Comparison of ENCODE assay signal across 8 mouse cellular contexts in the genomic region with DNA sequence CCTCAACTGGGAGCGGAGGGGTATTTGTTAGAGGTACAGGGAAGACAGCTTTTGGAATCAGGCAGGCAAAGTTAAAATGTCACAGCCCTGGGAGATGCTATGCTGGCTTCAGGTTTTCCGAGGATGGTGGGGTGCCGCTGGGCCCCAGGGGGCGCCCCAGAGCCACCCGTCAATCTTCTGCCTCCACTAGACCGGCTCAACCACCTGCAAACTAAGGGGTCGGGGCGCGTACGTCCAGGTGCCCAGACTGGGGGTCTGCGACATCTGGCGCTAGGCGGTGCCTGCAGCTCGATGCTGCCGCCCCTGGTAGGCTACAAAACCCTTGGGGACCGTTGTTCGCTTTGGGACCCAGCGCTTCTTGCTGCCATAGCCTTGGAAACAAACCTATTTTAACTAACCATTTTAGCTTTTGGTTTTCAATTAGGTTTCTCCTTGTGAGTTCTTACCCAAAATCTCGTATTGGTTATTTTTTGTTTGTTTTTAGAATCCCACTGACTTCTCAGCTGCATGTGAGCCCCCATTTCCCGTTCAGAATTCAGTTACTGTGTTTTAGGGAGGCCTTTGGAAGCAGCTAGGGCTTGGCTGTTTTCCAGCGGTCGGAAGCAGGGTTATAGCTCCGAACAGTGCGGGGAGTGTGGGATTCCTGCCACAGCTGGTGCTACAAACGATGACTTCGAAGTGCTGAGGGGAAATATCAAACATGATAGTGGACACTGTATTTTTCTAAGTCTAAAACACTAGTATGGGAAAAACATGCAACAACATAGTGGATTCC. TPM values are rescaled to one million over a fixed set of nuclear protein-coding genes. Genes with fewer than 3 reads are reported as not detected.
DNase-seq lines count a peak whose midpoint lies in the region; ATAC-seq and TF ChIP-seq lines count a peak whose summit lies in the region.

No protein-coding gene starts in this region.

- peak overlapping the region; percentile 89 for H3K9ac ChIP-seq in forebrain, embryonic 14.5 days (ENCODE audit: low read length)
- peak overlapping the region; percentile 92; the same call in 1 of the 2 replicates for H3K9ac ChIP-seq in heart, embryonic 15.5 days

- no peak for TF ChIP-seq POLR2A in myocyte (IDR thresholded peaks at IDR 0.05; ENCODE audit: insufficient read length, low read depth)

- DNase-seq in thymus, postnatal 0 days (ENCODE audit: low spot score) = peak; percentile 4
- no peak for DNase-seq in thymus, postnatal 10 days (ENCODE audit: low spot score in 2 of 2)
- DNase-seq in forebrain, embryonic 14.5 days (ENCODE audit: low spot score) = peak; percentile 80
- DNase-seq in kidney, postnatal 10 days = peak; percentile 82
- DNase-seq in liver = peak; percentile 26
- DNase-seq in urinary bladder, postnatal 25 days (ENCODE audit: low spot score) = peak; percentile 43

- H3K27me3 ChIP-seq in forebrain, embryonic 14.5 days (replicated peaks; ENCODE audit: control insufficient read depth, insufficient read depth, low read length) = no peaks in the 10 kb centered on the region
- H3K27me3 ChIP-seq in heart, embryonic 15.5 days = no peaks in the 10 kb centered on the region
- no peaks in the 10 kb centered on the region for H3K27me3 ChIP-seq in myocyte (ENCODE audit: control insufficient read depth, insufficient read depth, insufficient read length)

- ATAC-seq in forebrain, embryonic 14.5 days = peak; percentile 4; the same call in 1 of the 2 replicates
- no peak for ATAC-seq in heart, embryonic 15.5 days (replicated peaks; ENCODE audit: insufficient number of reproducible peaks, insufficient read depth, low FRiP score, low read depth)

- peak overlapping the region; percentile 79 for H3K4me3 ChIP-seq in forebrain, embryonic 14.5 days (ENCODE audit: low read depth, low read length)
- H3K4me3 ChIP-seq in heart, embryonic 15.5 days = peak overlapping the region; percentile 89
- H3K4me3 ChIP-seq in myocyte = peak overlapping the region; percentile 86

- no peaks in the 10 kb centered on the region for H3K9me3 ChIP-seq in forebrain, embryonic 14.5 days (replicated peaks; ENCODE audit: control insufficient read depth, low read length)
- H3K9me3 ChIP-seq in heart, embryonic 15.5 days (replicated peaks) = no peaks in the 10 kb centered on the region

- H3K4me1 ChIP-seq in forebrain, embryonic 14.5 days (ENCODE audit: control insufficient read depth, insufficient read depth, low read length) = peaks cover 11% of the 10 kb centered on the region; the same call in 1 of the 2 replicates
- H3K4me1 ChIP-seq in heart, embryonic 15.5 days (replicated peaks) = peaks cover 23% of the 10 kb centered on the region

- H3ac ChIP-seq in myocyte (ENCODE audit: control insufficient read depth, insufficient read length) = no peak overlapping the region

- peak overlapping the region; percentile 96 for H3K4me2 ChIP-seq in forebrain, embryonic 14.5 days (ENCODE audit: low read length)
- H3K4me2 ChIP-seq in heart, embryonic 15.5 days = peak overlapping the region; percentile 90
- H3K4me2 ChIP-seq in myocyte (ENCODE audit: low read depth) = peak overlapping the region; percentile 91

- no peaks in the 10 kb centered on the region for H3K36me3 ChIP-seq in forebrain, embryonic 14.5 days (ENCODE audit: control insufficient read depth, insufficient read depth, low read length)
- no peaks in the 10 kb centered on the region for H3K36me3 ChIP-seq in heart, embryonic 15.5 days
- H3K36me3 ChIP-seq in myocyte (ENCODE audit: control insufficient read depth, insufficient read depth) = no peaks in the 10 kb centered on the region

- peaks cover 36% of the 10 kb centered on the region for H3K79me2 ChIP-seq in myocyte (ENCODE audit: control insufficient read depth, insufficient read depth)

- WGBS in forebrain, embryonic 14.5 days = 4% methylated on average over 26 of the region's 26 CpGs
- 2% methylated on average over 26 of the region's 26 CpGs for WGBS in heart, embryonic 15.5 days

- peak overlapping the region; percentile 97; the same call in 1 of the 2 replicates for H3K27ac ChIP-seq in forebrain, embryonic 14.5 days (ENCODE audit: low read depth, low read length)
- no peak overlapping the region for H3K27ac ChIP-seq in heart, embryonic 15.5 days

TF ChIP-seq in myocyte, 11 proteins besides CTCF, POLR2A, EP300 and RAD21:
- TF ChIP-seq E2F4 (IDR thresholded peaks at IDR 0.05; ENCODE audit: insufficient read depth) = no peak
- no peak for TF ChIP-seq TCF3 (IDR thresholded peaks at IDR 0.05; ENCODE audit: insufficient read length, low read depth)
- no peak for TF ChIP-seq CEBPB (IDR thresholded peaks at IDR 0.05; ENCODE audit: insufficient read depth, poor library complexity, severe bottlenecking)
- TF ChIP-seq USF1 (IDR thresholded peaks at IDR 0.05; ENCODE audit: low read depth) = no peak
- TF ChIP-seq MYOG (IDR thresholded peaks at IDR 0.05; ENCODE audit: control insufficient read depth in 1 of 3, insufficient read depth in 1 of 3, insufficient read length in 2 of 3, low read depth in 2 of 3) = no peak

RNA-seq across cellular contexts. Expression of a gene that starts 3.2 kb away (rescaled TPM):
- 5.3 and 6.1 TPM in 2 replicates for polyA plus RNA-seq in thymus, postnatal 0 days (2015; fragmentation: Nextera tagmentation; extraction: Ambion mirVana)
- polyA plus RNA-seq in forebrain, embryonic 14.5 days (2014; fragmentation: Nextera tagmentation; extraction: Ambion mirVana) = 27.1 and 33.0 TPM in 2 replicates
- 16.4 and 17.3 TPM in 2 replicates for polyA plus RNA-seq in heart, embryonic 15.5 days (2015; fragmentation: Nextera tagmentation; extraction: Ambion mirVana)
- polyA plus RNA-seq in myocyte (2012; fragmentation: generic; extraction: Trizol) = 14.4 TPM

Comparison
In these comparisons a context has a peak if more than half of its experiments do, and no peak if none do; other contexts are left out.
1. DNase-seq: peak in thymus, postnatal 0 days (single experiment), forebrain, embryonic 14.5 days (single experiment), kidney, postnatal 10 days (single experiment), liver (single experiment) and urinary bladder, postnatal 25 days (single experiment); none in thymus, postnatal 10 days (0 of 2).
2. Peak in every context shown above with its lines, with median percentiles within 50 percentile points of each other: H3K4me2 ChIP-seq and H3K4me3 ChIP-seq.